Mouse (Mus musculus) ZHBTc4 (cell line): ENCODE measurements around the gene Snx12.

Experiments used
- DNase-seq: peaks from one replicate; pipeline ENCODE4 v3.0.0-alpha.2; 2011; ENCODE audit warnings: low read depth, low spot score

Gene Snx12

DNA sequence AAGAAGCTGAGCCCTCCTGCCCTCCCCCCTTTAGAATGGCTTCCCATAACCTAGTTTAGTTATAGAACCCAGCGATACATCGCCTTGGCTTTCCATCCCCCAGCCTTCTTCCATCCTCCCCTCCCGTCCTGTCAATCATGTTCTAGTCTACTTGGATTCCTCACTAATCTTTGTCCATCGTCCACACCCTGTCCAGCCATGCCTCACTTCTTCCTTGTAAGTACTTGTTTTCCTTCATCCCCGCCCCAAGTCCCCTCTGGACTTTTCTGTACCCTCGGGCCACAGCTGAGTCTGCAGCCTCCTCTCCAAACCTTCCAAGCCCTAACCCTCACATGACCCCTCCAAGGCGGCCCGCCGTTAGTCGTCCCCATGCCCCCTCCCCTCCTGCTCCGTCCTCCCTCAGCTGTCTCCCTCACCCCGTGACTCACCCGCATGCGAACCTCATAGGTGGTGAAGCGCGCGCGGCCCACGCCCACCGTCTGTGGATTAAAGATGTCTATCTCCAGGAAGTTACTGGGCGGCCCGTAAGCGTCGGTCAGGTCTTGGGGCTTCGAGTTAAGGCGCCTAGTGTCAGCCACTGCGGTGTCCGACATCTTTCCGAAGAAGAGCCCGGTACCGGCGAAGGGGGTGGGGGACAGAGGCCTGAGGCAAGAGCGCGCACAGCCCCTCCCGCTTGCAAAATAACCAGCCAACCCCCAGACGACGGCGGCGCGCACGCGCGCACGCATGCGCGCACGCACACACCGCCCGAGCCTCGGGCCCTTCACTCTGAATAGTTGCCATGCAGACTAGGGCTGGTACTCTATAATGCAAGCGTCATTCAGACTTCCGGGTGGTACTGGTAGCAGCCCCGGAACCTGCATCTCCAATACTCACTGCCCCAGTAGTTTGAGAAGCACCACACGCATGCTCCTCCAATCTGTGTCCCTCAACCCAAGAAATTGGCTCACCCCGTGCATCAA lies at the start of gene Snx12:
Gene Snx12, minus strand, starts transcription at position 730 of the 962 bp plus-strand sequence.
- peak; percentile 96 for DNase-seq

DNA sequence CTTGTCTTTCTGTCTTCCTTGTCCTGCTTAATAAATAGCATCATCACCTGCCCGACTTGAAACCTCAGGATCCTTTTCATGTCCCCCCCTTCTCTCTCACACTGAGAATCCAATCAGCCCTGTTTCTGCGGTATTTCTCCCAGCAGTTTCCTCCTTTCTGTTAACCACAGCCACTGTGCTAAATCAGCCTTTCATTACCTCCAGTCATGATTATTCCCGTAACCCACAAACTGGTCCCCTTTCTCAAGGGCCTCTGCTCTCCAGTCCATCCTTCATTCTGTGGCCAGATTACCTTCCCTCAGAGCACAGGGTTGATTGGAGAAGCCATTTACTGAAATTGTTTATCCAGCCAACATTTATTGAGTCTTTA lies 46.4 kb upstream of the Snx12 start, which contains the start of gene Gm20489:
Gene Gm20489, minus strand, starts transcription at position 269 of the 370 bp plus-strand sequence.
- no peak for DNase-seq

DNA sequence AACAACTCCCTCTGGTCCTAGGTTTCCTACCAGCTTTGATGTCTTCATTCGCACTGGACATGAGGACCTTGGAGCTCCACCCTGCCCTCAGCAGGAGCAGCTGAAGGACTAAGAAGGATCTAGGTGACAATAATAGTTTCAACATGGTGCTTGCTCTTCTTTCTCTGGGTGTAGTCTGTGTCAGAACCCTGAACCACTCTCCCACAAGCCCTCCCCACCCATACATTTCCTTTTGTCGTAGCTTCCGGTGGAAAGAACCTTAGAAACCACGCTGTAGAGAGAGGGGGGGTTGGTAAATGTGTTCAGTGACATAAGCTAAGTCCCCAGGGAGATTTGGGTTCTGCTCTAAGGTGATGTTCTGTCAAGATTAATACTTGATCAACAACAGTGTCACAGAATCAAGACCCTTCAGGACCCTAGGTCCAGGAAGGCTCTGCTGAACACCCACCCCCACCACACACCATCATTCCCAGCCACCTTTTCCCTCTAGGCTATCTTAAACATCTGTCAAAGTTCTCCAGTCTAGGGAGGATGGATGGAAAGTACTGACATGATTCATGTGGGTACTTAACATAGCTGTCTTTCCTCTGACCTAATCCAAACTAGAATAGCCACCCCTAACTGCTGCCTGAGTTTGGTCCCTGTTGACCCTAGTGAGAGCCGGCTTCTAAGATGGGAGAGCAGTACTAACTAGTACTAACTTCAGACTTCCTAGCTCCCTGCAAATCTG lies 45.8 kb upstream of the Snx12 start, which contains the start of gene Il2rg:
Gene Il2rg, minus strand, starts transcription at position 231 of the 730 bp plus-strand sequence.
- no peak for DNase-seq

DNA sequence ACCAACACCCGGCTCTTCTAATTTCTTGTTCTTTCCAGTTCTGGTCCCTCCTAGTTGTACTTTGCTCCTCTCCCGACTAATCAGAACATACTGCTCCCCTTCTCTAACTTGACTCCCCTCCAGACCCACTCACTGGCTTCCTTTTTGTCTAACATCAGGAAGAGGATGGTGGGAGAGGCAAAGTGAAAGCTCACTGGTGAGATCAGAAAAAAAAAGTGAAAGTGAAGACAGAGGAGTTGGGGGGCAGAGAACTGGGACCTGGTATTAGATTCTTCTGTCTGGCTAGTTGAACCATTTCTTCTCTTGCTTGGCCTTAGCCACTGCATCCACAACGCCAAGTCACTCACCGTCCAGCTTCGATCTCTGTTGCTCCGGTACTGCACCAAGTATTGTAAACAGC lies 44.3 kb upstream of the Snx12 start:
- DNase-seq = no peak

DNA sequence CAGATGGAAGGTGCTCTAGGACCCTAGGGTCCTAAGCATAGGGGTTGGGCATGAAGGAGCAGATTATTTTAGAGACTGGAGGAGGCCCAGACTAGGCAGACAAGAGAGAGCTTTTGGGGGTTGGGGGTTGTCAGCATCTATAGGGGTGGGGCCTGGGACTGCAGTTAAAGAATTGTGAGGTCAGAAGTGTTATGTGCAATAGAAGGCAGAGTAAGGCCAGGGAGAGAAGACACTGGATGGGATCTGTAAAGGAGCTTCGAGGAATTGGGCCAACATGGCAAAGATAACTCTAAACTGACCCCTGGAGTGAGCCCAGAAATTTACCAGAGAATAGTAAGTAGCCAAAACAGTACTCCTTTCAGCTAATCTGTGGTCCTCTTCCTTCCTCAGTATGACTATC lies 41.5 kb upstream of the Snx12 start, which contains the start of gene Gm614:
Gene Gm614, minus strand, starts transcription at position 101 of the 400 bp plus-strand sequence.
- no peak for DNase-seq

DNA sequence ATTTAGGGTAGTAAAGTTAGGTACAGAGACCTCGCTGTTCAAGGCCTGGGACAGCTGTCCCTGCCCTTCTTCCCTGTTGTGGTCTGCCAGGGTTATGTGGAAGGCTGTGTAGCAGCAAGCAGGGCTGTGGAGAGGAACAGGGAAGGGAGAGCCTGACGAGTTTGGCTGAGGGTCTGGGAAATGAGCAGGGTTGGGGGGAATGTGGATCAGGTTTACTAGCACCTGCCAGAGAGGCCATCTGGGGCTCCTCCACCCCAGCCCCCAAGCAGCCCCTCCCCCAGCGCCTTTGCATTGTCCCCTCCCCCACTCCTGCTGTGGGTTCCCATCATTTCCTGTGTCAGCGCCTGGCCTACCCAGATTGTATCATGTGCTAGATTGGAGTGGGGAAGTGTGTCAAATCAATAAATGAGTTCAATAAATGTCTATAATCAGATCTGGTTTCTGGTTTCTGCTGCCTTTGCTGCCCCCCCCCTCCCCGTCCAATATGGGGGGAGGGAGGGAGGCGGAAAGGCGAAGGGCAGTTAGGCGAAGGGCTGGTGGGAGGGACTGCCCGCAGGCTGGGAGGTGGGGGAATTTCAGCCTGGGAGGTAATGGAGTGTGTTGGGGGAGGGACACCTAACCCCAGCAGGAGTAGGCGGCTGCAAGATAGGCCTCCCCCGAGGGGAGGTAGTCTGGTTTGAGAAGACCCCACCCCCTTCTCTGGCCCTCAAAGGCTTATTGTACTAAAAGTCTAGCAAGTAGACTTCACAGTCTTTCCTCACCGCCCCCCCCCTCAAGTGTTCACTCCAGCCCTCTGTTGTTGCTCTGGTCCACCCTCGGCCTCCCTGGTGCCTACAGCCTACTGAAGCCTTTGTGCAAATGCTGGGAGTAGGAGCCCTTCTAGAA lies 38.3 kb upstream of the Snx12 start:
- peak; percentile 82 for DNase-seq

DNA sequence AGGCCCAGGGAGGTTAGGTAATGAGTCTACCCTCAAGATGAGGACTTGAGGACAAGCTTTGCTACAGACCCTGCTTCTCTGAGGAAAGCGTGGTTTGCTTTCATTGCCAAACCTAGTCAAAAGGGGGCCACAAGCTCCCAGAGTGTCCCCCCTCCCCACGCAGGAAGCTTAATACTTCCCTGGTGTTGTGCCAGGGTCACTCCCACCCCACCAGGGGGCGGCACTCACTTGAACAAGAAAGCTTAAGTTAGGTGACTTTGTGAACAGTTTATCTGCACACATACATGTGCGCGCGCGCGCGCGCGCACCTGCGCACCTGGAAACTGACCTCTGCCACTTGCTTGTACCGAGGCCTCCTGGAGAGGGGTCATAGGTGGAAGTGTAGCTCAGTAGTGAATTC lies 34.2 kb upstream of the Snx12 start:
- DNase-seq = peak; percentile 44

DNA sequence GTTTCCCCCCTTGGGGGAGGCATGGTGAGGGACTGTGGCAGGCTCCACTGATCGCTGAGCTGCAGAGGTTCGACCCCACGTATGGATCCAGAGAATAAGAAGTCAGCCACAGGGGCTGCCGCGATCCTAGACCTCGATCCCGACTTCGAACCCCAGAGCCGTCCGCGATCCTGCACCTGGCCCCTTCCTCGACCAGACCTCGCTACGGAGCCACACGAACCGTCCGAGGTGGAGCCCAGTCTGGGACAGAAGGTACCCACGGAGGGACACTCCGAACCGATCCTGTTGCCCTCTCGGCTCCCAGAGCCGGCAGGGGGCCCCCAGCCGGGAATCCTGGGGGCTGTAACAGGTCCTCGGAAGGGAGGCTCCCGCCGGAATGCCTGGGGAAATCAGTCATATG lies 32.4 kb upstream of the Snx12 start:
- DNase-seq = peak; percentile 20

DNA sequence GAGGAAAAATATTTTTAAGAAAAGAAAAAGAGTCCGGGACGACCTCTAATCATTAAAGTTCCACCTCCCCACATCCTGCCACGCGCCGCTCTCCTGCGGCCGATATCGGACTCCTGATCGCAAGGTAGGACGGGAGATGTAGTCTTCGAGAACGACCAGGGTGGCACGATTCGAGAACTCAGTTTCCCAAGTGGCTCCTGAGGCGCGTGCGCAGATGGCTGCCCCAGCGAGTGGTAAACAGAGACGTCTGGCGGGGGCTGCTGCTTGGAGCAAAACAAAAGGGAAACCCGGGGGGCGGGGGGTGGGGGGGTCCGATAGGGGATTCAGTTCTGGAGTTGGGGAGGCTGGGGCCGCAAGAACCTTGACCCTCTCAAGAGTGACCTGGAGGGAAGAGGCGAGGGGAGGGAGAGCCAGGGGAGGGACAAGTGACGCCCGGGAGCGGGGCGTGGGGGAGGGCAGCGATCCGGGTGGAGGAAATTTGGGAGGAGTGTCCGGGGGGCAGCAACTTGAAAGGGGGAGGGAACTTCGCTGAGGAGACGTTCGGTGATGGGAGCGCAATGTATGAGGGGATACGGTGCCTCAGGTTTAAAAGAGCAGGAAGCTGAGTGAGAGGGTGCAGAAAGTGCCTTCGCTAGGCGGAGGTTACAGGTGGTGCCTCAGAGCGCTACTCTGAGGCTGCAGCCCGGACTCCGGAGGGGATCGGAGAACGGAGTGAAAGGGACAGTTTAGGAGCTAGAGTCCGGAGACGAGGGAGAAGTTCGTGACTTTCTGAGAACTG lies 31.8 kb upstream of the Snx12 start, which contains the start of gene Foxo4:
Gene Foxo4, plus strand, starts transcription at position 577 of the 778 bp plus-strand sequence.
- DNase-seq = peak; percentile 92

DNA sequence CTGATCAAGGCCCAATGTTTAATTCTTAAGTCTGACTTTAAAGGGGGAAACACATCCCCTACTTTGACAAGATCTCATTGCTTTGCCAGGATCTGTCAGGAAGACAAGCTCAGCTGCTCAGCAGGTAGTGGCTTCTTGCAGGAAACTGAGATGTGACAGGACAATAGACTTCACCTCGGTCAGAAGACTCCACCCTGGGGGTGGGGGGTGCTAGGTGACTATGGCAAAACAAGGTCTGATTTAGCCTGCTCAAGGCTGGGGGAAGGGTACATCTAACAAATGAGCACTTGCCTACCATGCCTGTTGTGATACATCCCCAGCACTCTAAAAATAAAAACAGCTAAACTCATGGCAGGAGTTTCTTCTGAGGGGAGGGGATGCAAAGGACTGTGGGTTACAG lies 22.6 kb upstream of the Snx12 start:
- DNase-seq = peak; percentile 40

DNA sequence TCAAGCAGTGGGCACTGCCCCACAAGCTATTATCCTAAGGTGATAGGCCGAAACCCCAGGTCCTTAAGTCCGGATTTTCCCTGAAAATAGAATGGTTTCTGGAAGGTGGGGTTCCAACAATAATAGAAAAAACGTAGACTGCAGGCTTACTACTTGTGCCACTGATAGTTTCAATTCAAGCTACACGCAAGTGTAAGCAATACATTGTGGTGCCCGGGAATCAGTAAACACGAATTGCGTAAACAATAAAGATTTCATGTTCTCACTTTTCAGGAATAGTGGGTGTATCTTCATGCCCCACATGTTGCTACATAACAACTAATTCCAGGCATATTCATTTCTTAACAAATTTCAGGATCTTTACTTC lies 416 bp upstream of the Snx12 start:
- no peak for DNase-seq

DNA sequence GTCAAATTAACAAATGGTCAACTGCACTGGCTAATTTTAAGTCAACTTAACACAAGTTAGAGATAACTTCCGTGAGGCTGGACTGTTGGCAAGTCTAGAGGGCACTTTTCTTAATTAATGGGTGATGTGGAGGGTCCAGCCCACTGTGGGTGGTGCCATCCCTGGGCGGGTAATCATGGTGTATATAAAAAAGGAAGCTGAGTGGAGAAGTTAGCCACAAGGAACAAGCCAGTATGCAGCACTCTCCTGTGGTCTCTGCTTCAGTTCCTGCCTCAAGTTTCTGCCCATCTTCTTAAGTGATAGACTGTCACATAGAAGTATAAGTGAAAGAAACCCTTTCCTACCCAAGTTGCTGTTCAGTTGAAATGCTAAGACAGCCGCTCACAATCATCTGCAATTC lies 33.1 kb downstream of the Snx12 start:
- no peak for DNase-seq

DNA sequence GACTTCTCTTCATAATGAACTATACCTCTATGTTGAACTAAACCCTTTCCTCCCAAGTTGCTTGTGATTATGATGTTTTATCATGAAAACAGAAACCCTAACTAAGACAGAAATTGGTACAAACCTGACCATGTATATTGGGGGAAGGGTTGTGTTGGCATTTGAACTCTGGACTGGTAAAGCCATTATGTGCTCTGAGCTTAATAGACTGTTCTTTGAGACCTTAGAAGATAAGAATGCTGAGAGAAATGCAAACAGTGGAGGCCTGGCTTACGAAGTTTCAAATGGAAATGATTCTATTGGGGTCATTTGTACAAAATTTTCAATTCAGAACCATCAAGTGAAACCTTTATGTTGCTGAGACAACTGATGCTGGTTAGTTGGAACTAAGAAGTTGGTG lies 34.7 kb downstream of the Snx12 start:
- DNase-seq = no peak

DNA sequence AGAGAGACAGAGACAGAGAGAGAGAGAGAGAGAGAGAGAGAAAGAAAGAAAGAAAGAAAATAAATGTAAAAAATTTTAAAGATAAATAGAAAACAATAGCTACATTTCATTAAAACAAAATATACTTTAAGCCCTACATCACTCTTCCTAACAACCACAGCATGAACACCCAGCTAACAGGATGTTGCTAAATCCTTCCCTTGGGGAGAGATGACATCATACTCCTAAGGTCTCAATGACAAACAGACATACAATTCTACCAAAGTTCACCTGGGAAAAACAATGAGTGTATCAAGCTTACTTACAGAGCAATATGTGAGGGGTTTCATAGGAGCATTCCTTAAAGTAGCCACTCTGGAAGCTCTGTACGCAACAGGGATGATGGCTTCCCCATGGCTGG lies 49.0 kb downstream of the Snx12 start:
- DNase-seq = no peak

DNA sequence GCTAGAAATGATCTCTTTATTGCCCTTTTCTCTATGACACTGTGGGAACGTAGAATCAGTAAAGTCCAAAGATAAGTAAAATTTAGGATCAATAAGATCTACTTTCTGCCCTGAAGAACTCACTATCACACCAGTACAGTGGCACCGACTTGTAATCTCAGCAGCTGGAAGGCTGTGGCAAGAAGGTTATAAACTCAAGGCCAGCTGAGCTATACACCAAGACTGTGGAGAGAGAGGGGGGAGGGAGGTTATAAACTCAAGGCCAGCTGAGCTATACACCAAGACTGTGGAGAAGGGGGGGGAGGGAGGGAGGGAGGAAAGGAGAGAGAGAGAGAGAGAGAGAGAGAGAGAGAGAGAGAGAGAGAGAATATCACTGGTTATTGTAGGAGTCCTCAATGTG lies 53.9 kb downstream of the Snx12 start:
- DNase-seq = no peak

DNA sequence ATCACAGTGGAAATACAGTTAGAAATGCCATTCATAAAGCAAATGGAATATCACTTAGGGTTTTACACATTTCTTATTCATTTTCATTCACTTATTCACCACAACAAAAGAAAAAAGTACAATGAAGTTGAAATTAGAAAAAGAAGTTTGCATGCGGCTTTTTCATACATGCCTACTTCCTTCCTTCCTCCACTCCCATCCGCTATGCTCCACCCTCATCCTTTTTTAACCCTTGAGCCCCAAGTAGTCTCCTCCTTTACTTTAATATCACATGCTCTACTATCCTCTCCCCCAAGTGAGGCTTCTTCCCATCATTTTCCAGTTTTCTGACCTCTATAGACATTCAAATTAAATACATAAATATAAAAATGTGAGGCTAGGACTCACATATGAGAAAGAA lies 58.6 kb downstream of the Snx12 start:
- no peak for DNase-seq

DNA sequence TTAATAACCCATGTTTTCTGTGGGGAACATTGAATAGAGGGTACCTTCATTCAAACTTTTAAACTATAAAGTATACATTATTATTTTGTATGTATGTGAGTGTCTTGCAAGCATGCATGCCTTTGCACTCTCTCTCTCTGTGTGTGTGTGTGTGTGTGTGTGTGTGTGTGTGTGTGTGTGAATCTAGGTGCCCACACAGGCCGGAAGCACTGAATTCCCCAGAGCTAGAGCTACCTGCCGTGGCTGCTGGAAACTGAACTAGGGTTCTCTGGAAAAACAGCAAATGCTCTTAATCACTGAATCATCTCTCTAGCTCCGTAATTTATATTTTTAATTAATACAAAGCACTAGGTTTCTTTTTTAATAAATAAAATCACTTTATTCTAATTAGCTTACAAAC lies 59.1 kb downstream of the Snx12 start:
- no peak for DNase-seq

DNA sequence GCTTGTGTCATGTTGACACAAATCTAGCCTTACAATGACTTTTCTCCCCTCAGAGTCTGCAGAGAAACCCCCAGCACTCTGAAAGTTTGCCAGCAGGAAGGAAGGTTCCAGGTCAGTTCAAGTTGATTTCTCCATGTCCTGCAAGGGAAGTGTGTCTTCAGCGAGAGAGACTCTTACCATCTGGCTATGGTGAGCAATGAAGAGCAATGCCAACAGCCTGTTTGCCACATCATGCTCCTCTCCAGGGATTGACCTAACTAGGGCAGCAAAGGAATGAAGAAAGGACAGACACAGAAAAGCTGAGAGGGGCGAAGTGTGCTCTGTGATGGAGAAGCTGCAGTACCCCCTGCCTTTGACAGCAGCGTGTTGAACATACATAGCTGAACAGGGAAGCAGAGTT lies 59.8 kb downstream of the Snx12 start:
- no peak for DNase-seq

DNA sequence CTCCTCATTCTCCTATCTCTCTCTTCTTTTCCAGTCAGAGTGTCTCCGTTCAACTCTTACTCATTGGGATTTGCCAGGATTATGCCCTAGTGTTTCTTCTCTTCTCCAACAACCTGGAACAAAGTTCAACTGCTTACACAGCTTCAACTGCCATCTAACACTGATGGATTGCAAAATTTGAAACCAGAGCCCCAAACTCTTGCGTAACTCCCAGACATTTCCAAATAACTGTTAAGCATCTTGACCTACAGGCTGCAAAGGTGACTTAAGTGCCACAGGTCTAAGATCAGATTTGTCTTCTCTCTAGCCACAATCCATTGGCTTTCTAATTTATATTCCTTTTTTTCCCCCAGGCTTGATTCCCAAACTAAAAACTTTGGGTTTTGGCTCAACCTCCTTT lies 64.9 kb downstream of the Snx12 start:
- no peak for DNase-seq

DNA sequence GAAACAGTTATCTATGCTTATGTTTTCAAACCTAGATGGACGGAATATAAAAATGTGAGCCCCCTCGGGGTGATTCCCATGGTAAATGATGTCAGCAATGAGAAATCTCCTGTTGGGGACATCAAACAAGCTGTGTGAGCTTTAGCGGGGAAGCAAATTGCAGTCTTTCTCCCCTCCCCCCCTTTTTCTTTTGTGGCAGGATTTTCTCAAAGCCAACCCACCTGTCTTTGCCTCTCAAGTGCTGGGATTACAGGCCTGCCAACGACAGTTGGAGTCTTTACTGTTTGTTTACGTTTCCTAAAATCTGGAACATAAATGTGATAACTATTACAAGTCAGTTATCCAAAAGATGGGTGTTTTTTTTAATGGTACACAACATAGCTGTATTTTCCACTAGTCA lies 66.0 kb downstream of the Snx12 start:
- no peak for DNase-seq

DNA sequence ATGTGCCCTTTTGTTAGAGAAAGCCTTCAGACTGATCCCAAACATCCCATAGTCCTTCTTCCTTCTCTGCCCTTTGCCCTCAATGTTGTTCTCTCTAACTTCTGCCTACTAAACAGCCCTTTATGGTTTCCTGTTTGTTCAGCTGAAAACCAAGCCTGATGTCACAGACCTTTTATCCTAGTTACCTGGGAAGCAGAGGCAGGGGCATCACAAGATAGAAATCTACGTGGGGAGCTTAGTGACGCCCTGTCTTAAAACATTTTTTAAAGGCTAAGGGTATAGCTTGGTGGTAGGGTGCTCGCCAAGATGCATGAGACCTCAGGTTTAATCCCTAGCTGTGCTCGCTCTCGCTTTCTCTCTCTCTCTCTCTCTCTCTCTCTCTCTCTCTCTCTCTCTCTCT lies 74.9 kb downstream of the Snx12 start:
- DNase-seq = no peak
